ENCODE assay signal across 9 mouse cellular contexts in the genomic region with DNA sequence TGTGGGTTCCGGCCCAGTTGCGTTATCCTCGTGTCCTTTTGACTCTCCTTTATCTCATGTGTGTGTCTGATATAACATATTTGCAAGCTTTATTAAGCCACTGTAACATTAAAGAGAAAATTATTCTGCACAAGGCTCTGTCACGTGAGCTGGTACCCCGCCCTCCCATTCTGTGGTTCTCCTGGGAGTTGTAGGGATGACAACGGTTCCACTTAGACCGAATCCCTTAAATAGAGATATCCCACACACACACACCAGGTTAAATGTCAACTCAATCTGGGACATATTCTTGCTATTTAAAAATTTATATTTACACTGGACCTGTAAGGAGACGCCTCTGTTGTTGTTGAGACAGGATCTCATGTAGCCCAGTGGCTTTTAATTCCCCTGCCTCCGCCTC. TPM values are rescaled to one million over a fixed set of nuclear protein-coding genes. Genes with fewer than 3 reads are reported as not detected.
DNase-seq lines count a peak whose midpoint lies in the region; ATAC-seq and TF ChIP-seq lines count a peak whose summit lies in the region.
"Had no signal": no experiment of that assay in that cellular context is flagged by ENCODE, and none has a peak within 500 bp of the region (broad histone marks: within the 10 kb centered on the region; RNA-seq: fewer than 3 reads in every experiment).

No protein-coding gene starts in this region.

- peak overlapping the region; percentile 82 for H3K4me2 ChIP-seq in midbrain, postnatal 0 days (ENCODE audit: low read depth, low read length, poor library complexity, severe bottlenecking)

- no peaks in the 10 kb centered on the region for H3K9me3 ChIP-seq in ES-Bruce4 (replicated peaks; ENCODE audit: control insufficient read depth, insufficient read depth, low read length, poor library complexity, severe bottlenecking)
- H3K9me3 ChIP-seq in midbrain, postnatal 0 days (ENCODE audit: low read length): no peaks in the 10 kb centered on the region

- 43% methylated on average over 9 of the region's 9 CpGs for WGBS in kidney, adult 2 months
- 3% methylated on average over 9 of the region's 9 CpGs for WGBS in midbrain, postnatal 0 days

- H3K27ac ChIP-seq in kidney, adult 2 months (ENCODE audit: insufficient read depth, low read depth, low read length): no peak overlapping the region
- no peak overlapping the region for H3K27ac ChIP-seq in ES-Bruce4 (ENCODE audit: insufficient read depth, low read length)
- peak overlapping the region; percentile 60 for H3K27ac ChIP-seq in midbrain, postnatal 0 days (ENCODE audit: low read depth, low read length)

- DNase-seq in kidney, adult 2 months: no peak
- DNase-seq in kidney, postnatal 10 days: no peak
- peak; percentile 47 for DNase-seq in embryo, embryonic 11 days
- DNase-seq in induced T-regulatory cell, adult 2 months (ENCODE audit: low read depth): peak; percentile 52
- DNase-seq in midbrain, postnatal 0 days (ENCODE audit: low spot score): peak; percentile 55
- DNase-seq in yolk sac, embryonic 10.5 days (ENCODE audit: low spot score): no peak
- no peak for DNase-seq in adrenal gland, postnatal 36 days

- no peak for TF ChIP-seq POLR2A in kidney, adult 2 months (IDR thresholded peaks at IDR 0.05; ENCODE audit: low read depth, low read length)
- no peak for TF ChIP-seq POLR2A in ES-Bruce4 (IDR thresholded peaks at IDR 0.05; ENCODE audit: insufficient read depth, low read length)

- no peak for TF ChIP-seq EP300 in ES-Bruce4 (IDR thresholded peaks at IDR 0.05; ENCODE audit: insufficient read depth, low read depth, low read length)

- no peaks in the 10 kb centered on the region for H3K36me3 ChIP-seq in kidney, adult 2 months (ENCODE audit: control insufficient read depth, insufficient read depth, low read length)
- no peaks in the 10 kb centered on the region for H3K36me3 ChIP-seq in ES-Bruce4 (ENCODE audit: control insufficient read depth, insufficient read depth, low read length, poor library complexity, severe bottlenecking)
- 0 out of 2 replicates have a peak, but pooled peaks cover 4% of the 10 kb centered on the region for H3K36me3 ChIP-seq in midbrain, postnatal 0 days (ENCODE audit: insufficient read depth, low read length)

- ATAC-seq in midbrain, postnatal 0 days (ENCODE audit: low FRiP score): no peak

- peak overlapping the region; percentile 45 for H3K9ac ChIP-seq in ES-Bruce4 (ENCODE audit: low read depth, poor library complexity, severe bottlenecking)
- H3K9ac ChIP-seq in midbrain, postnatal 0 days (replicated peaks; ENCODE audit: low read length, poor library complexity, severe bottlenecking): peak overlapping the region; percentile 64

- TF ChIP-seq CTCF in kidney, adult 2 months (conservative IDR thresholded peaks at IDR 0.05; ENCODE audit: insufficient read depth, insufficient read length, low read depth, low read length): no peak
- no peak for TF ChIP-seq CTCF in ES-Bruce4 (IDR thresholded peaks at IDR 0.05; ENCODE audit: low read depth, low read length)
- no peak for TF ChIP-seq CTCF in midbrain, postnatal 0 days (IDR thresholded peaks at IDR 0.05)

- H3K27me3 ChIP-seq in kidney, adult 2 months (replicated peaks; ENCODE audit: control insufficient read depth, insufficient read depth, low read length): no peaks in the 10 kb centered on the region
- H3K27me3 ChIP-seq in ES-Bruce4 (ENCODE audit: control insufficient read depth, insufficient read depth, low read length, poor library complexity, severe bottlenecking): no peaks in the 10 kb centered on the region
- H3K27me3 ChIP-seq in midbrain, postnatal 0 days (ENCODE audit: insufficient read depth, low read length): no peaks in the 10 kb centered on the region

- H3K4me3 ChIP-seq in kidney, adult 2 months (ENCODE audit: insufficient read depth, low read depth, low read length): 0 out of 2 replicates have a peak overlapping the region, but pooled peaks have one; percentile 14
- H3K4me3 ChIP-seq in ES-Bruce4 (ENCODE audit: low read depth, low read length): peak overlapping the region; percentile 67
- peak overlapping the region; percentile 55 for H3K4me3 ChIP-seq in midbrain, postnatal 0 days (ENCODE audit: low read depth, low read length)

- H3K4me1 ChIP-seq in kidney, adult 2 months (ENCODE audit: control insufficient read depth, insufficient read depth, low read length): no peaks in the 10 kb centered on the region
- no peaks in the 10 kb centered on the region for H3K4me1 ChIP-seq in ES-Bruce4 (ENCODE audit: control insufficient read depth, insufficient read depth, low read length)
- H3K4me1 ChIP-seq in midbrain, postnatal 0 days (ENCODE audit: insufficient read depth, low read length): 0 out of 2 replicates have a peak, but pooled peaks cover 3% of the 10 kb centered on the region

RNA-seq across cellular contexts. Expression of gene Zfp213, which starts 14.6 kb away (rescaled TPM):
- 12.0 and 14.9 TPM in 2 replicates for polyA plus RNA-seq in kidney, adult 2 months (2012; rRNA removed)
- polyA plus RNA-seq in ES-Bruce4 (2011; ENCODE audit: insufficient read depth, insufficient read length, low read depth, missing spikeins): 4.2 and 4.9 TPM in 2 replicates
- total RNA-seq in midbrain, postnatal 0 days (2014; rRNA removed): 16.9 and 21.7 TPM in 2 replicates
- polyA plus RNA-seq in midbrain, postnatal 0 days (2015; fragmentation: Nextera tagmentation; extraction: Ambion mirVana): 10.0 and 10.7 TPM in 2 replicates
- total RNA-seq in adrenal gland, postnatal 36 days (2021): 10 to 100 TPM; 10.3 to 12.1 TPM

RNA-seq across cellular contexts. Expression of gene Zfp13, which starts 49.8 kb away (rescaled TPM):
- 7.9 and 9.8 TPM in 2 replicates for polyA plus RNA-seq in kidney, adult 2 months (2012; rRNA removed)
- polyA plus RNA-seq in ES-Bruce4 (2011; ENCODE audit: insufficient read depth, insufficient read length, low read depth, missing spikeins): 25.1 and 27.7 TPM in 2 replicates
- 36.2 and 48.2 TPM in 2 replicates for total RNA-seq in midbrain, postnatal 0 days (2014; rRNA removed)
- polyA plus RNA-seq in midbrain, postnatal 0 days (2015; fragmentation: Nextera tagmentation; extraction: Ambion mirVana): 23.3 and 26.3 TPM in 2 replicates
- 10 to 100 TPM in 1 of 2 experiments, 1 to 10 TPM in 1; 7.0 to 11.4 TPM for total RNA-seq in adrenal gland, postnatal 36 days (2021)

RNA-seq across cellular contexts. Expression of gene Zscan10, which starts 51.2 kb away (rescaled TPM):
- polyA plus RNA-seq in kidney, adult 2 months (2012; rRNA removed): 0.11 TPM in 1 of 2 replicates, not detected in the other
- polyA plus RNA-seq in ES-Bruce4 (2011; ENCODE audit: insufficient read depth, insufficient read length, low read depth, missing spikeins): 51.8 and 58.5 TPM in 2 replicates
- total RNA-seq in midbrain, postnatal 0 days (2014; rRNA removed): not detected in 2 replicates
- polyA plus RNA-seq in midbrain, postnatal 0 days (2015; fragmentation: Nextera tagmentation; extraction: Ambion mirVana): not detected in 2 replicates
- total RNA-seq in adrenal gland, postnatal 36 days (2021): not detected
- total RNA-seq: layer of hippocampus, adult 8-10 months had no signal

Comparison
In these comparisons a context has a peak if more than half of its experiments do, and no peak if none do; other contexts are left out.
1. DNase-seq: peak in embryo, embryonic 11 days (single experiment), induced T-regulatory cell, adult 2 months (single experiment) and midbrain, postnatal 0 days (single experiment); none in kidney, adult 2 months (single experiment), kidney, postnatal 10 days (single experiment), yolk sac, embryonic 10.5 days (single experiment) and adrenal gland, postnatal 36 days (0 of 2).
2. H3K4me3 ChIP-seq: peak in every context shown above with its lines; median percentile 67 in ES-Bruce4; 55 in midbrain, postnatal 0 days; 14 in kidney, adult 2 months.
3. RNA of gene Zscan10, which starts 51.2 kb away (polyA plus RNA-seq): 51.8 to 58.5 TPM in ES-Bruce4; not detected in midbrain, postnatal 0 days and 0.11 TPM in kidney, adult 2 months; every median in the first group is over 10 times any median in the second.